Mouse (Mus musculus) intestine, postnatal 0 days (tissue): ENCODE data around the gene Ctnna3. TPM values are rescaled to one million over a fixed set of nuclear protein-coding genes. Genes with fewer than 3 reads are reported as not detected.

Experiments used
- ATAC-seq: fragments of 200-750 bp; cut with Nextera tagmentation; 2 replicates; pipeline ENCODE4 v1.8.0; 2017; ENCODE audit warnings: mild to moderate bottlenecking, moderate TSS enrichment, moderate library complexity
- H3K27ac ChIP-seq: fragments of 300-500 bp; sonication (generic); 2 replicates; pipeline ENCODE4 v1.5.1; 2014; ENCODE audit warnings: mild to moderate bottlenecking, low read depth, low read length, moderate library complexity
- H3K27me3 ChIP-seq: fragments of 300-500 bp; sonication (generic); replicated peaks from 2 replicates; pipeline ENCODE4 v1.6.1; 2014; ENCODE audit warnings: low read length, mixed read lengths; ENCODE audit not compliant: control insufficient read depth, insufficient read depth
- H3K36me3 ChIP-seq: fragments of 300-500 bp; sonication (generic); 2 replicates; pipeline ENCODE4 v1.6.1; 2014; ENCODE audit warnings: mild to moderate bottlenecking, moderate library complexity; ENCODE audit not compliant: control insufficient read depth, insufficient read depth
- H3K4me1 ChIP-seq: fragments of 300-500 bp; sonication (generic); replicated peaks from 2 replicates; pipeline ENCODE4 v1.6.1; 2014; ENCODE audit warnings: antibody characterized with exemption, low read length, mixed read lengths; ENCODE audit not compliant: control insufficient read depth, insufficient read depth
- H3K4me2 ChIP-seq: fragments of 300-500 bp; sonication (generic); replicated peaks from 2 replicates; pipeline ENCODE4 v1.6.1; 2014; ENCODE audit warnings: low read depth, mild to moderate bottlenecking, moderate library complexity
- H3K4me3 ChIP-seq: fragments of 300-500 bp; sonication (generic); 2 replicates; pipeline ENCODE4 v1.5.1; 2014; ENCODE audit warnings: low read depth, low read length
- H3K9ac ChIP-seq: fragments of 300-500 bp; sonication (generic); 2 replicates; pipeline ENCODE4 v1.6.1; 2014; ENCODE audit warnings: mild to moderate bottlenecking, low read depth, low read length
- H3K9me3 ChIP-seq: fragments of 300-500 bp; sonication (generic); 2 replicates; pipeline ENCODE4 v1.6.1; 2016; ENCODE audit warnings: mixed run types; ENCODE audit not compliant: control insufficient read depth
- CTCF ChIP-seq: sonication (generic); IDR thresholded peaks from 2 replicates; pipeline ENCODE4 v1.5.1; 2016; ENCODE audit warnings: low read depth, mild to moderate bottlenecking, control low read depth, antibody characterized with exemption, moderate library complexity
- WGBS: fragments of 180-500 bp; shearing (Covaris S2); extraction: QIAGEN DNeasy Blood & Tissue Kit; methylation state at CpG from one replicate; pipeline ENCODE4 v1.1.7; 2014; 5-methylcytosine and 5-hydroxymethylcytosine counted together
- polyA plus RNA-seq: library from polyadenylated mRNA; unstranded; fragments of >200 nt; fragmentation: Nextera tagmentation; extraction: Ambion mirVana; gene quantifications from 2 replicates; pipeline ENCODE4 v1.2.1, GENCODE M21; 2015

Ctnna3 gene
- polyA plus RNA-seq, 1 experiment from 2014 or later: 0.33 TPM

- H3K4me3 ChIP-seq: no peak overlapping the region
- H3K27ac ChIP-seq: no peak overlapping the region
- H3K9ac ChIP-seq: no peak overlapping the region
- 63% methylated on average over 6 of the region's 6 CpGs for WGBS
- no peaks in the 10 kb centered on the region for H3K27me3 ChIP-seq
- H3K4me1 ChIP-seq: no peaks in the 10 kb centered on the region
- H3K36me3 ChIP-seq: no peaks in the 10 kb centered on the region
- no peak for ATAC-seq
- TF ChIP-seq CTCF: no peak
- H3K4me2 ChIP-seq: no peak overlapping the region
- no peaks in the 10 kb centered on the region for H3K9me3 ChIP-seq
These were observed 112.6 kb downstream of the Ctnna3 start for GRCm38 (mm10) chr10:63542493-63542892.

- ATAC-seq: no peak
- no peaks in the 10 kb centered on the region for H3K36me3 ChIP-seq
- TF ChIP-seq CTCF: no peak
- no peaks in the 10 kb centered on the region for H3K4me1 ChIP-seq
- H3K4me2 ChIP-seq: no peak overlapping the region
- H3K9me3 ChIP-seq: no peaks in the 10 kb centered on the region
- no peak overlapping the region for H3K9ac ChIP-seq
- WGBS: 87% methylated on average over 8 of the region's 8 CpGs
- H3K27ac ChIP-seq: no peak overlapping the region
- H3K27me3 ChIP-seq: no peaks in the 10 kb centered on the region
- H3K4me3 ChIP-seq: no peak overlapping the region
These were observed 136.8 kb downstream of the Ctnna3 start for GRCm38 (mm10) chr10:63566691-63567090.

GRCm38 (mm10) chr10:63571561-63571960 lies 141.7 kb downstream of the Ctnna3 start:
- no peaks in the 10 kb centered on the region for H3K36me3 ChIP-seq
- no peak overlapping the region for H3K4me3 ChIP-seq
- no peaks in the 10 kb centered on the region for H3K27me3 ChIP-seq
- ATAC-seq: no peak
- H3K9me3 ChIP-seq: no peaks in the 10 kb centered on the region
- TF ChIP-seq CTCF: no peak
- no peak overlapping the region for H3K9ac ChIP-seq
- H3K27ac ChIP-seq: no peak overlapping the region
- H3K4me1 ChIP-seq: no peaks in the 10 kb centered on the region
- H3K4me2 ChIP-seq: no peak overlapping the region

GRCm38 (mm10) chr10:63572866-63573265 lies 143.0 kb downstream of the Ctnna3 start:
- no peaks in the 10 kb centered on the region for H3K36me3 ChIP-seq
- ATAC-seq: no peak
- 84% methylated on average over 7 of the region's 7 CpGs for WGBS
- H3K4me1 ChIP-seq: no peaks in the 10 kb centered on the region
- no peak overlapping the region for H3K9ac ChIP-seq
- H3K9me3 ChIP-seq: no peaks in the 10 kb centered on the region
- H3K27ac ChIP-seq: no peak overlapping the region
- H3K4me3 ChIP-seq: no peak overlapping the region
- no peaks in the 10 kb centered on the region for H3K27me3 ChIP-seq
- H3K4me2 ChIP-seq: no peak overlapping the region
- no peak for TF ChIP-seq CTCF

GRCm38 (mm10) chr10:63574100-63574609 lies 144.3 kb downstream of the Ctnna3 start:
- Histone ChIP-seq H3K27me3 (no peaks in the 10 kb centered on the region), H3K4me1 (no peaks in the 10 kb centered on the region), H3K36me3 (no peaks in the 10 kb centered on the region), H3K4me3 (no peak overlapping the region), H3K4me2 (no peak overlapping the region), H3K9me3 (no peaks in the 10 kb centered on the region), H3K27ac (no peak overlapping the region), H3K9ac (no peak overlapping the region)
- TF ChIP-seq CTCF: peak; percentile 53; the same call in 1 of the 2 replicates
- WGBS: 84% methylated on average over 7 of the region's 7 CpGs
- no peak for ATAC-seq

- Histone ChIP-seq H3K4me1 (no peaks in the 10 kb centered on the region), H3K9ac (no peak overlapping the region), H3K36me3 (no peaks in the 10 kb centered on the region), H3K4me2 (0 out of 2 replicates have a peak overlapping the region, but pooled peaks have one; percentile 30), H3K27ac (no peak overlapping the region), H3K4me3 (no peak overlapping the region), H3K9me3 (no peaks in the 10 kb centered on the region), H3K27me3 (no peaks in the 10 kb centered on the region)
- TF ChIP-seq CTCF: peak; percentile 91
- 7% methylated on average over 14 of the region's 14 CpGs for WGBS
- no peak for ATAC-seq
These were observed 152.7 kb downstream of the Ctnna3 start for GRCm38 (mm10) chr10:63582608-63583007.
